Mouse (Mus musculus): ENCODE results near the gene Gmppb. TPM values are rescaled to one million over a fixed set of nuclear protein-coding genes. Genes with fewer than 3 reads are reported as not detected.

The Gmppb gene
- polyA plus RNA-seq, 2 experiments = 30.4 to 41.3 TPM

GRCm38 (mm10) chr9:108094184-108094941 lies 45.3 kb downstream of the Gmppb start, which contains the start of gene Apeh:
Apeh (minus strand) TSS chr9:108094606.
- Histone ChIP-seq H3K4me3 (replicated peaks; ENCODE audit: low read length) (peak within 1 kb of the TSS; percentile 56), H3K4me1 (ENCODE audit: control insufficient read depth, insufficient read depth, low read length) (0 out of 2 replicates have a peak, but pooled peaks cover 9% of the 10 kb centered on the region), H3K9ac (ENCODE audit: low read depth, low read length, severe bottlenecking) (peak within 1 kb of the TSS; percentile 62), H3K9me3 (ENCODE audit: control insufficient read depth, low read length) (no peaks in the 10 kb centered on the region), H3K4me2 (replicated peaks; ENCODE audit: low read depth, low read length, severe bottlenecking) (peak within 1 kb of the TSS; percentile 69), H3K36me3 (ENCODE audit: control insufficient read depth, insufficient read depth, low read length) (peaks cover 32% of the 10 kb centered on the region), H3K27me3 (ENCODE audit: control insufficient read depth, insufficient read depth, low read length) (no peaks in the 10 kb centered on the region), H3K27ac (replicated peaks; ENCODE audit: low read depth, low read length) (peak within 1 kb of the TSS; percentile 63; the same call in 1 of the 2 replicates)
- WGBS = under 1% methylated on average over 52 of the region's 52 CpGs
- ATAC-seq (ENCODE audit: low FRiP score, low read depth) = peak; percentile 92
- 0 out of 2 replicates have a peak, but pooled peaks have one; percentile 12 for TF ChIP-seq POLR2A (IDR thresholded peaks at IDR 0.05; ENCODE audit: borderline replicate concordance, extremely low read depth, insufficient read depth, insufficient read length)
- DNase-seq (ENCODE audit: low spot score) = peak; percentile 92

GRCm38 (mm10) chr9:108094998-108095411 lies 46.0 kb downstream of the Gmppb start:
- 0 out of 2 replicates have a peak, but pooled peaks cover 9% of the 10 kb centered on the region for H3K4me1 ChIP-seq (ENCODE audit: control insufficient read depth, insufficient read depth, low read length)
- H3K4me2 ChIP-seq (replicated peaks; ENCODE audit: low read depth, low read length, severe bottlenecking) = peak overlapping the region; percentile 69
- no peak for TF ChIP-seq POLR2A (IDR thresholded peaks at IDR 0.05; ENCODE audit: borderline replicate concordance, extremely low read depth, insufficient read depth, insufficient read length)
- no peaks in the 10 kb centered on the region for H3K27me3 ChIP-seq (ENCODE audit: control insufficient read depth, insufficient read depth, low read length)
- DNase-seq (ENCODE audit: low spot score) (no peak), ATAC-seq (ENCODE audit: low FRiP score, low read depth) (no peak; the same call in 1 of the 2 replicates)
- H3K27ac ChIP-seq (replicated peaks; ENCODE audit: low read depth, low read length) = no peak overlapping the region; the same call in 1 of the 2 replicates
- H3K36me3 ChIP-seq (ENCODE audit: control insufficient read depth, insufficient read depth, low read length) = peaks cover 25% of the 10 kb centered on the region
- peak overlapping the region; percentile 56 for H3K4me3 ChIP-seq (replicated peaks; ENCODE audit: low read length)
- under 1% methylated on average over 13 of the region's 16 CpGs for WGBS
- H3K9me3 ChIP-seq (ENCODE audit: control insufficient read depth, low read length) = no peaks in the 10 kb centered on the region
- peak overlapping the region; percentile 62 for H3K9ac ChIP-seq (ENCODE audit: low read depth, low read length, severe bottlenecking)

GRCm38 (mm10) chr9:108095518-108095917 lies 46.5 kb downstream of the Gmppb start:
- Histone ChIP-seq H3K27ac (replicated peaks; ENCODE audit: low read depth, low read length) (no peak overlapping the region), H3K9ac (ENCODE audit: low read depth, low read length, severe bottlenecking) (peak overlapping the region; percentile 62; the same call in 1 of the 2 replicates), H3K4me3 (replicated peaks; ENCODE audit: low read length) (peak overlapping the region; percentile 56), H3K4me2 (replicated peaks; ENCODE audit: low read depth, low read length, severe bottlenecking) (peak overlapping the region; percentile 69), H3K4me1 (ENCODE audit: control insufficient read depth, insufficient read depth, low read length) (0 out of 2 replicates have a peak, but pooled peaks cover 9% of the 10 kb centered on the region), H3K36me3 (ENCODE audit: control insufficient read depth, insufficient read depth, low read length) (peaks cover 20% of the 10 kb centered on the region), H3K27me3 (ENCODE audit: control insufficient read depth, insufficient read depth, low read length) (no peaks in the 10 kb centered on the region), H3K9me3 (ENCODE audit: control insufficient read depth, low read length) (no peaks in the 10 kb centered on the region)
- ATAC-seq (ENCODE audit: low FRiP score, low read depth) = peak; percentile 26; the same call in 1 of the 2 replicates
- 19% methylated on average over 3 of the region's 3 CpGs for WGBS
- TF ChIP-seq POLR2A (IDR thresholded peaks at IDR 0.05; ENCODE audit: borderline replicate concordance, extremely low read depth, insufficient read depth, insufficient read length) = no peak
- DNase-seq (ENCODE audit: low spot score) = peak; percentile 74

- DNase-seq (ENCODE audit: low spot score) = no peak
- Histone ChIP-seq H3K27me3 (ENCODE audit: control insufficient read depth, insufficient read depth, low read length) (no peaks in the 10 kb centered on the region), H3K4me2 (replicated peaks; ENCODE audit: low read depth, low read length, severe bottlenecking) (no peak overlapping the region), H3K4me1 (ENCODE audit: control insufficient read depth, insufficient read depth, low read length) (0 out of 2 replicates have a peak, but pooled peaks cover 9% of the 10 kb centered on the region), H3K4me3 (replicated peaks; ENCODE audit: low read length) (no peak overlapping the region), H3K9me3 (ENCODE audit: control insufficient read depth, low read length) (no peaks in the 10 kb centered on the region), H3K27ac (replicated peaks; ENCODE audit: low read depth, low read length) (no peak overlapping the region), H3K36me3 (ENCODE audit: control insufficient read depth, insufficient read depth, low read length) (peaks cover 14% of the 10 kb centered on the region), H3K9ac (ENCODE audit: low read depth, low read length, severe bottlenecking) (no peak overlapping the region)
- 68% methylated on average over 10 of the region's 10 CpGs for WGBS
- TF ChIP-seq POLR2A (IDR thresholded peaks at IDR 0.05; ENCODE audit: borderline replicate concordance, extremely low read depth, insufficient read depth, insufficient read length) = no peak
- ATAC-seq (ENCODE audit: low FRiP score, low read depth) = no peak
Measured at GRCm38 (mm10) chr9:108095949-108096712, 47.1 kb downstream of the Gmppb start.

DNA sequence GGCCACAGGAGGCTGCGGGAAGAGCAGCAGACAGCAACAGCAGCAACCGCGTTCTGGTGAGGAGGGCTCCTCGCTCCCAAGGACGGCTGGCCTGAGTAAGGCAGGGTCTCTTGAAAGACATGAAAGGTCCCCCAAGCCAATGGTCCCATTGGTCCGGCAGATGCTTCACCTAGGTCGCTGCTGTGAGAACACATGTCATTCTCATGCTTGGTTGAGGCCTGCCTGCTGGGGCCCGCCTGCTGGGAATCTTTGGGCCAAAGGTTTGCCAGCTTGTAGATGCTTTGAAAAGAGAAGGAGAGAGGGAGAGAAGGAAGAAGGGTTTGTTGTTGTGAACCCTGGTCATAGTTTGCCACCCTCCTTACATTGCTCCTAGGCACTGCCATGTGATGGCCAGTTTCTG lies 50.6 kb downstream of the Gmppb start:
- Histone ChIP-seq H3K27me3 (ENCODE audit: control insufficient read depth, insufficient read depth, low read length) (no peaks in the 10 kb centered on the region), H3K4me1 (ENCODE audit: control insufficient read depth, insufficient read depth, low read length) (peaks cover 7% of the 10 kb centered on the region; the same call in 1 of the 2 replicates), H3K36me3 (ENCODE audit: control insufficient read depth, insufficient read depth, low read length) (no peaks in the 10 kb centered on the region), H3K4me2 (replicated peaks; ENCODE audit: low read depth, low read length, severe bottlenecking) (no peak overlapping the region), H3K4me3 (replicated peaks; ENCODE audit: low read length) (no peak overlapping the region), H3K9ac (ENCODE audit: low read depth, low read length, severe bottlenecking) (no peak overlapping the region), H3K27ac (replicated peaks; ENCODE audit: low read depth, low read length) (no peak overlapping the region), H3K9me3 (ENCODE audit: control insufficient read depth, low read length) (no peaks in the 10 kb centered on the region)
- ATAC-seq (ENCODE audit: low FRiP score, low read depth) = no peak
- 85% methylated on average over 8 of the region's 8 CpGs for WGBS
- no peak for TF ChIP-seq POLR2A (IDR thresholded peaks at IDR 0.05; ENCODE audit: borderline replicate concordance, extremely low read depth, insufficient read depth, insufficient read length)
- no peak for DNase-seq (ENCODE audit: low spot score)

Small RNAs within 50 kb of the gene (microRNA-seq; reads per million reads assigned to microRNA genes)
- gene Mir7088 = not detected

Other genes starting within 250 kb of the Gmppb start
- gene Rbm6, start 176.0 kb upstream of the Gmppb start, polyA plus RNA-seq (2012; rRNA removed) = 49.9 and 68.2 TPM in 2 replicates
- gene Rbm6, start 176.0 kb upstream of the Gmppb start, polyA plus RNA-seq (2014; fragmentation: Nextera tagmentation; extraction: Ambion mirVana) = 56.1 and 63.0 TPM in 2 replicates
- 20.0 and 24.1 TPM in 2 replicates for gene Mon1a, start 161.1 kb upstream of the Gmppb start, polyA plus RNA-seq (2012; rRNA removed)
- gene Mon1a, start 161.1 kb upstream of the Gmppb start, polyA plus RNA-seq (2014; fragmentation: Nextera tagmentation; extraction: Ambion mirVana) = 12.3 and 15.3 TPM in 2 replicates
- 14.1 and 21.9 TPM in 2 replicates for gene Mst1r, start 142.4 kb upstream of the Gmppb start, polyA plus RNA-seq (2012; rRNA removed)
- gene Mst1r, start 142.4 kb upstream of the Gmppb start, polyA plus RNA-seq (2014; fragmentation: Nextera tagmentation; extraction: Ambion mirVana) = 1.4 and 2.3 TPM in 2 replicates
- gene Actl11, start 120.8 kb upstream of the Gmppb start, polyA plus RNA-seq (2012; rRNA removed) = 0.03 TPM in 1 of 2 replicates, not detected in the other
- gene Actl11, start 120.8 kb upstream of the Gmppb start, polyA plus RNA-seq (2014; fragmentation: Nextera tagmentation; extraction: Ambion mirVana) = not detected in 2 replicates
- 14.2 and 16.7 TPM in 2 replicates for gene Camkv, start 113.6 kb upstream of the Gmppb start, polyA plus RNA-seq (2012; rRNA removed)
- gene Camkv, start 113.6 kb upstream of the Gmppb start, polyA plus RNA-seq (2014; fragmentation: Nextera tagmentation; extraction: Ambion mirVana) = 3.5 and 4.5 TPM in 2 replicates
- 10.5 and 14.3 TPM in 2 replicates for gene Traip, start 99.1 kb upstream of the Gmppb start, polyA plus RNA-seq (2012; rRNA removed)
- 18.6 and 22.5 TPM in 2 replicates for gene Traip, start 99.1 kb upstream of the Gmppb start, polyA plus RNA-seq (2014; fragmentation: Nextera tagmentation; extraction: Ambion mirVana)
- 28.2 and 33.6 TPM in 2 replicates for gene Uba7, start 73.7 kb upstream of the Gmppb start, polyA plus RNA-seq (2012; rRNA removed)
- gene Uba7, start 73.7 kb upstream of the Gmppb start, polyA plus RNA-seq (2014; fragmentation: Nextera tagmentation; extraction: Ambion mirVana) = 32.2 and 33.4 TPM in 2 replicates
- 16.7 and 19.6 TPM in 2 replicates for gene Gm20661, start 66.2 kb upstream of the Gmppb start, polyA plus RNA-seq (2012; rRNA removed)
- gene Gm20661, start 66.2 kb upstream of the Gmppb start, polyA plus RNA-seq (2014; fragmentation: Nextera tagmentation; extraction: Ambion mirVana) = 7.9 and 8.2 TPM in 2 replicates
- gene Inka1, start 63.4 kb upstream of the Gmppb start, polyA plus RNA-seq (2012; rRNA removed) = 79.6 and 84.6 TPM in 2 replicates
- 112 and 118 TPM in 2 replicates for gene Inka1, start 63.4 kb upstream of the Gmppb start, polyA plus RNA-seq (2014; fragmentation: Nextera tagmentation; extraction: Ambion mirVana)
- 63.3 and 98.3 TPM in 2 replicates for gene Cdhr4, start 56.7 kb upstream of the Gmppb start, polyA plus RNA-seq (2012; rRNA removed)
- 13.0 and 20.6 TPM in 2 replicates for gene Cdhr4, start 56.7 kb upstream of the Gmppb start, polyA plus RNA-seq (2014; fragmentation: Nextera tagmentation; extraction: Ambion mirVana)
- 6.8 and 12.4 TPM in 2 replicates for gene Gm20662, start 52.9 kb upstream of the Gmppb start, polyA plus RNA-seq (2012; rRNA removed)
- 0.66 and 0.76 TPM in 2 replicates for gene Gm20662, start 52.9 kb upstream of the Gmppb start, polyA plus RNA-seq (2014; fragmentation: Nextera tagmentation; extraction: Ambion mirVana)
- gene Ip6k1, start 46.7 kb upstream of the Gmppb start, polyA plus RNA-seq (2012; rRNA removed) = 83.3 and 105 TPM in 2 replicates
- 34.6 and 40.4 TPM in 2 replicates for gene Ip6k1, start 46.7 kb upstream of the Gmppb start, polyA plus RNA-seq (2014; fragmentation: Nextera tagmentation; extraction: Ambion mirVana)
- 5.0 and 6.8 TPM in 2 replicates for gene Amigo3, start 3.9 kb downstream of the Gmppb start, polyA plus RNA-seq (2012; rRNA removed)
- gene Amigo3, start 3.9 kb downstream of the Gmppb start, polyA plus RNA-seq (2014; fragmentation: Nextera tagmentation; extraction: Ambion mirVana) = 4.7 and 4.8 TPM in 2 replicates
- 0.93 and 1.1 TPM in 2 replicates for gene Mst1, start 31.2 kb downstream of the Gmppb start, polyA plus RNA-seq (2012; rRNA removed)
- 1.3 and 1.6 TPM in 2 replicates for gene Mst1, start 31.2 kb downstream of the Gmppb start, polyA plus RNA-seq (2014; fragmentation: Nextera tagmentation; extraction: Ambion mirVana)
- 67.9 and 89.0 TPM in 2 replicates for gene Rnf123, start 34.1 kb downstream of the Gmppb start, polyA plus RNA-seq (2012; rRNA removed)
- gene Rnf123, start 34.1 kb downstream of the Gmppb start, polyA plus RNA-seq (2014; fragmentation: Nextera tagmentation; extraction: Ambion mirVana) = 32.4 and 33.0 TPM in 2 replicates
- 55.6 and 64.6 TPM in 2 replicates for gene Apeh, start 45.4 kb downstream of the Gmppb start, polyA plus RNA-seq (2012; rRNA removed)
- gene Apeh, start 45.4 kb downstream of the Gmppb start, polyA plus RNA-seq (2014; fragmentation: Nextera tagmentation; extraction: Ambion mirVana) = 38.6 and 41.3 TPM in 2 replicates
- gene Bsn, start 141.1 kb downstream of the Gmppb start, polyA plus RNA-seq (2012; rRNA removed) = 1.1 and 1.3 TPM in 2 replicates
- gene Bsn, start 141.1 kb downstream of the Gmppb start, polyA plus RNA-seq (2014; fragmentation: Nextera tagmentation; extraction: Ambion mirVana) = 0.68 and 0.73 TPM in 2 replicates
- gene Dag1, start 214.7 kb downstream of the Gmppb start, polyA plus RNA-seq (2012; rRNA removed) = 49.7 and 57.4 TPM in 2 replicates
- gene Dag1, start 214.7 kb downstream of the Gmppb start, polyA plus RNA-seq (2014; fragmentation: Nextera tagmentation; extraction: Ambion mirVana) = 77.4 and 82.5 TPM in 2 replicates
- 37.5 and 61.3 TPM in 2 replicates for gene Nicn1, start 241.2 kb downstream of the Gmppb start, polyA plus RNA-seq (2012; rRNA removed)
- gene Nicn1, start 241.2 kb downstream of the Gmppb start, polyA plus RNA-seq (2014; fragmentation: Nextera tagmentation; extraction: Ambion mirVana) = 40.2 and 49.6 TPM in 2 replicates
- 28.2 and 29.7 TPM in 2 replicates for gene Amt, start 247.6 kb downstream of the Gmppb start, polyA plus RNA-seq (2012; rRNA removed)
- gene Amt, start 247.6 kb downstream of the Gmppb start, polyA plus RNA-seq (2014; fragmentation: Nextera tagmentation; extraction: Ambion mirVana) = 6.9 and 7.0 TPM in 2 replicates